Mouse (Mus musculus): Measurements from ENCODE around the gene 4930503E14Rik.
"Not testable (repeated sequence)": the region's sequence is repeated elsewhere in the genome, so short reads cannot be mapped to it uniquely, and the experiment has no call there.

Gene 4930503E14Rik

GRCm38 (mm10) chr14:44213154-44213553 is at the start of gene 4930503E14Rik:
Gene 4930503E14Rik, minus strand, starts transcription at chr14:44213254.
- not testable (repeated sequence) for DNase-seq (ENCODE audit: low read depth, low spot score)

GRCm38 (mm10) chr14:44248039-44248438 is 35.0 kb upstream of the 4930503E14Rik start:
- no peak for DNase-seq (ENCODE audit: low read depth, low spot score)

- DNase-seq (ENCODE audit: low read depth, low spot score): not testable (repeated sequence)
Observed at GRCm38 (mm10) chr14:44197361-44197760, 15.7 kb downstream of the 4930503E14Rik start, which contains the start of gene Gm8212. Gene Gm8212, plus strand, starts transcription at chr14:44197661.

GRCm38 (mm10) chr14:44123551-44123950 is 89.5 kb downstream of the 4930503E14Rik start, which contains the start of gene Gm3327:
Gene Gm3327, plus strand, starts transcription at chr14:44123851.
- DNase-seq (ENCODE audit: low read depth, low spot score): not testable (repeated sequence)
